Mouse (Mus musculus) E14TG2a.4 (cell line): ENCODE data around the gene Fscn2.

Experiments
- H3K27me3 ChIP-seq: 2 replicates; pipeline ENCODE4 v1.6.1; 2014; ENCODE audit warnings: low read length, control low read depth; ENCODE audit not compliant: insufficient read depth
- H3K36me3 ChIP-seq: 2 replicates; pipeline ENCODE4 v1.6.1; 2014; ENCODE audit warnings: low read length, control low read depth; ENCODE audit not compliant: insufficient read depth
- H3K4me1 ChIP-seq: replicated peaks from 2 replicates; pipeline ENCODE4 v1.6.1; 2014; ENCODE audit warnings: low read depth, low read length, control low read depth
- H3K4me3 ChIP-seq: replicated peaks from 2 replicates; pipeline ENCODE4 v1.5.1; 2014; ENCODE audit warnings: mild to moderate bottlenecking, low read length
- H3K9me3 ChIP-seq: 2 replicates; pipeline ENCODE4 v1.6.1; 2014; ENCODE audit warnings: low read length, control low read depth
- CTCF ChIP-seq: conservative IDR thresholded peaks from 2 replicates; pipeline ENCODE4 v1.5.1; 2014; ENCODE audit warnings: low read length
- NANOG ChIP-seq: IDR thresholded peaks from 2 replicates; pipeline ENCODE4 v1.6.1; 2014; ENCODE audit warnings: borderline replicate concordance, low read length, mixed read lengths
- POU5F1 ChIP-seq: IDR thresholded peaks from 2 replicates; pipeline ENCODE4 v1.6.1; 2014; ENCODE audit warnings: low read length, borderline replicate concordance

Gene Fscn2

GRCm38 (mm10) chr11:120361295-120361694 lies at the start of gene Fscn2:
Fscn2 (plus strand) TSS chr11:120361534.
- no peak within 1 kb of the TSS; the same call in 1 of the 2 replicates for H3K4me3 ChIP-seq
- peaks cover 14% of the 10 kb centered on the region for H3K9me3 ChIP-seq
- H3K27me3 ChIP-seq: peaks cover 4% of the 10 kb centered on the region; the same call in 1 of the 2 replicates
- TF ChIP-seq POU5F1 (no peak), CTCF (no peak), NANOG (no peak)
- H3K4me1 ChIP-seq: peaks cover 35% of the 10 kb centered on the region
- H3K36me3 ChIP-seq: no peaks in the 10 kb centered on the region

GRCm38 (mm10) chr11:120311561-120311960 lies 49.8 kb upstream of the Fscn2 start:
- peaks cover 45% of the 10 kb centered on the region for H3K4me1 ChIP-seq

DNA sequence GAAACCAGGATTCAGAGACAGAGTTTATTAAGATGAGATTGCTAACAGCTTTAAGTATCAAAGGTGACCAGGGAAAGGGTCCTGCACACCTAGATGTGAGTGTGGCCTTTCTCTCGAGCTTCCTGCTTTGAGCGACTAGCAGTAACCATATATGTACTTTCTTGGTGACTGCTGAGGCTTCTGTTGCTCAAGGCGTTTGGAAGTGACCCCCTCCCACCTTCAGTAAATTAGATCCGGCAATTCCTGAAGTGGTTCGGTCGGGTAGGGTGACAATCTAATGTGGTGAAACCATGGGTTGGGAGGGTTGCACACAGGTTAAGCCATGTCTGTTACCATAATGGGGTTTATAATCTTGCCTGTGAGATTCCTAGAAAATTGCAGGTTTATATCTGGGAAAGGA lies 49.3 kb upstream of the Fscn2 start:
- peaks cover 42% of the 10 kb centered on the region for H3K4me1 ChIP-seq
- H3K27me3 ChIP-seq: peaks cover 24% of the 10 kb centered on the region
- no peaks in the 10 kb centered on the region for H3K36me3 ChIP-seq
- TF ChIP-seq NANOG (no peak), POU5F1 (no peak)
- H3K4me3 ChIP-seq: peak overlapping the region; percentile 37; the same call in 1 of the 2 replicates
- H3K9me3 ChIP-seq: peaks cover 47% of the 10 kb centered on the region

More at GRCm38 (mm10) chr11:120311561-120311960, 49.8 kb upstream of the Fscn2 start:
- H3K9me3 ChIP-seq: peaks cover 42% of the 10 kb centered on the region
- H3K27me3 ChIP-seq: peaks cover 29% of the 10 kb centered on the region
- H3K4me3 ChIP-seq: peak overlapping the region; percentile 37; the same call in 1 of the 2 replicates
- H3K36me3 ChIP-seq: no peaks in the 10 kb centered on the region
- TF ChIP-seq CTCF (no peak), NANOG (no peak), POU5F1 (no peak)

- peaks cover 11% of the 10 kb centered on the region for H3K27me3 ChIP-seq
- no peak overlapping the region for H3K4me3 ChIP-seq
- TF ChIP-seq CTCF: no peak
- no peak for TF ChIP-seq POU5F1
- no peak for TF ChIP-seq NANOG
- peaks cover 67% of the 10 kb centered on the region for H3K9me3 ChIP-seq
- peaks cover 24% of the 10 kb centered on the region for H3K4me1 ChIP-seq
- H3K36me3 ChIP-seq: no peaks in the 10 kb centered on the region
Observed at GRCm38 (mm10) chr11:120313906-120314685, 47.2 kb upstream of the Fscn2 start.

GRCm38 (mm10) chr11:120314721-120315415 lies 46.5 kb upstream of the Fscn2 start:
- peaks cover 8% of the 10 kb centered on the region for H3K27me3 ChIP-seq
- peaks cover 24% of the 10 kb centered on the region for H3K4me1 ChIP-seq
- H3K4me3 ChIP-seq: 0 out of 2 replicates have a peak overlapping the region, but pooled peaks have one; percentile 3
- TF ChIP-seq POU5F1 (no peak), CTCF (no peak), NANOG (no peak)
- H3K9me3 ChIP-seq: peaks cover 74% of the 10 kb centered on the region
- no peaks in the 10 kb centered on the region for H3K36me3 ChIP-seq

DNA sequence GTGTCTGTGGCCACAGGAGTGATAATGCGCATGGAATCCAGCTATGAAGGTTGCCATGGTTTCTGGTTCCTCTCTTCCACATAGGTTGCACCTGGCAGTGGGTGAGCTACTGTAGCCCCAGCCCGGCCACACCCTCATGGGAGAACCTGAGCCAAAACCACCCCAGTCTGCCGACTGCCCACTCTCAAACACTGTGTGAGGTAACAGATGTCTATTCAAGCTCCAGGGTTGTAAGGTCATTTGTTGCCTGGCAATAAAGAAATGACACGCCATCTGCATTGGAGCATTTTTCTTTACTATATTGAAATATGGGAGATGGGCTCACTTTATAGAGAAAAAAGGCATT lies 45.9 kb upstream of the Fscn2 start:
- H3K9me3 ChIP-seq: peaks cover 80% of the 10 kb centered on the region

DNA sequence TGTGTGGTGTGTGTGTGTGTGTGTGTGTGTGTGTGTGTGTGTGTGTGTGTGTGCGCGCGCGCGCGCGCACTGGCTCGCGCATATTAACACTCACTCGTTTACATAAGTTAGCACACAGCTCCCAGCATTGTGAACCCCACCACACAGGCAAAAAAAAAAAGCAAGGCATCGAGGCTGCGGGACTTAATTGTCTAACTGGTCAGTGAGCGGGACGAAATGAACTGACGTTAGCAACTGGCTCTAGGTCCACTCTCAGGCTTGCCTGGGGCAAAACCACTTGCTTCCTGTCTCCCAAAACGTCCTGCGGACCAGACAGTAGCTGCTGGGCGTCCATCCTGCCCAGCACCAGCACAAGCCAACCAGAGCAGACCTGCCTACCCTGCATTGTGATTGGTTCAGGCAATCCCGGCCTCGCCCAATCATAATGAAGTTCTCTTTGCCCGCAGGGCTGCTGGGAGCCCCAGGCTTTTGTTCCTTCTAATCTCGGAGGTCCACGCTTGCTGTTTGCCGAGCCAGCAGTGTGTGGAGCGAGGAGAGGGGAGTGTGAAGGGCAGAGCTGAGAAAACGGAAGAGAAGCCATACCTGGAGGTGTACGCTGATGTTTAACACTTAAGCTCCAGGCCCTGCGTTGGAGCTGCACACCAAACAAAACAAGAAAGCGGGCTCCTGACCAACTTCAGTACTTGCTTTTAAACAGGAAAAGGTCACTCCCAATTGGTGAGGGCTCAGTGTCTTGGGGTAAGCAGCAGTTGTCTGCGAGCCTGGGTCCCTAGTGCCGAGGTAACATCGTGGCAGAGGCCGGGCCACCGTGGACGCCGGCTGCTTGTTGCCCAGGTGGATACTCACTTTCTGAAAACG lies 45.3 kb upstream of the Fscn2 start:
- TF ChIP-seq CTCF: no peak
- TF ChIP-seq POU5F1: no peak
- no peak for TF ChIP-seq NANOG
- no peaks in the 10 kb centered on the region; the same call in 1 of the 2 replicates for H3K27me3 ChIP-seq

More for the DNA sequence above, 45.9 kb upstream of the Fscn2 start:
- H3K4me1 ChIP-seq: peaks cover 22% of the 10 kb centered on the region
- H3K27me3 ChIP-seq: peaks cover 3% of the 10 kb centered on the region
- TF ChIP-seq POU5F1 (no peak), CTCF (no peak), NANOG (no peak)
- 0 out of 2 replicates have a peak overlapping the region, but pooled peaks have one; percentile 3 for H3K4me3 ChIP-seq
- no peaks in the 10 kb centered on the region for H3K36me3 ChIP-seq

DNA sequence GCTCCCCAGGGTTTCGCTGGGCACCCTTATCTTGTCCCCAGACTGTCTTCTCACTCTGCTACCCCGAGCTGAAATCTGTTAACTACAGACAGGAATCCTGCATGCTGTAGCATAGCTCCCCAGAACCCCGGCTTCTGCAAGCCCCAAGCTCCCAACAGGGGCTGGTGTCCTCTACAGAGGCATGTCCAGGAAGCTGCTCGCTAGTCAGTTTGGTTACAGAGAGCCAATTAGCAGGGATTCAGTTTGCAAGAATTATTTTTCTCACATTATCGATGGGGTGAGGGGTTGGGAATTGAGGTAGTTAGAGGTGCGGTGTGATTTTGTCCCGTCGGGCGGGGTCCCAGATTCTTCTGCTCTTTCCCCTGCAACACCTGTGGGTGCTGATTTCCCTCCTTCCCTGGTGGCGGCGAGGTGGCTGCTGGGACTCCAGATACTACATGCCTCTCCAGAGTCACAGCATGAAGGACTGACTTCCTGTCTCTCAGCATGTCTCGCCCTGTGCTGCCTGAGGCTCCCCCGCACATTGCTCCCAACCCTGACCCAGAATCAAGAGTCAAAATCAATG lies 44.6 kb upstream of the Fscn2 start:
- Histone ChIP-seq H3K27me3 (no peaks in the 10 kb centered on the region), H3K4me1 (peaks cover 15% of the 10 kb centered on the region), H3K36me3 (no peaks in the 10 kb centered on the region), H3K4me3 (no peak overlapping the region), H3K9me3 (peaks cover 84% of the 10 kb centered on the region)
- TF ChIP-seq POU5F1: no peak

More for the DNA sequence above, 45.3 kb upstream of the Fscn2 start:
- peaks cover 19% of the 10 kb centered on the region for H3K4me1 ChIP-seq
- H3K36me3 ChIP-seq: no peaks in the 10 kb centered on the region
- H3K9me3 ChIP-seq: peaks cover 84% of the 10 kb centered on the region
- no peak overlapping the region for H3K4me3 ChIP-seq
